Mouse (Mus musculus) midbrain, embryonic 13.5 days (tissue): ENCODE results near the gene Olfr1037. TPM values are rescaled to one million over a fixed set of nuclear protein-coding genes. Genes with fewer than 3 reads are reported as not detected.
"Not testable (repeated sequence)": the region's sequence is repeated elsewhere in the genome, so short reads cannot be mapped to it uniquely, and the experiment has no call there.

Experiments
- ATAC-seq: fragments of 200-750 bp; cut with Nextera tagmentation; 2 replicates; pipeline ENCODE4 v1.8.0; 2017; ENCODE audit warnings: mild to moderate bottlenecking, moderate TSS enrichment, moderate library complexity
- H3K27ac ChIP-seq: fragments of 300-500 bp; sonication (generic); 2 replicates; pipeline ENCODE4 v1.5.1; 2015; ENCODE audit warnings: inconsistent platforms, mild to moderate bottlenecking, moderate library complexity
- H3K27me3 ChIP-seq: fragments of 300-500 bp; sonication (generic); 2 replicates; pipeline ENCODE4 v1.6.1; 2015; ENCODE audit warnings: mild to moderate bottlenecking, inconsistent platforms
- H3K36me3 ChIP-seq: fragments of 300-500 bp; sonication (generic); 2 replicates; pipeline ENCODE4 v1.6.1; 2015; ENCODE audit warnings: mild to moderate bottlenecking, inconsistent platforms
- H3K4me1 ChIP-seq: fragments of 300-500 bp; sonication (generic); replicated peaks from 2 replicates; pipeline ENCODE4 v1.6.1; 2015; ENCODE audit warnings: inconsistent platforms
- H3K4me2 ChIP-seq: fragments of 300-500 bp; sonication (generic); replicated peaks from 2 replicates; pipeline ENCODE4 v1.6.1; 2015; ENCODE audit warnings: moderate library complexity, mild to moderate bottlenecking, inconsistent platforms
- H3K4me3 ChIP-seq: fragments of 300-500 bp; sonication (generic); replicated peaks from 2 replicates; pipeline ENCODE4 v1.5.1; 2015; ENCODE audit warnings: mild to moderate bottlenecking, inconsistent platforms
- H3K9ac ChIP-seq: fragments of 300-500 bp; sonication (generic); replicated peaks from 2 replicates; pipeline ENCODE4 v1.6.1; 2015; ENCODE audit warnings: mild to moderate bottlenecking, inconsistent platforms
- H3K9me3 ChIP-seq: fragments of 300-500 bp; sonication (generic); 2 replicates; pipeline ENCODE4 v1.6.1; 2016; ENCODE audit warnings: mild to moderate bottlenecking, inconsistent platforms
- WGBS: fragments of 180-500 bp; shearing (Covaris S2); methylation state at CpG from one replicate; pipeline ENCODE4 v1.1.7; 2015; 5-methylcytosine and 5-hydroxymethylcytosine counted together
- polyA plus RNA-seq: library from polyadenylated mRNA; unstranded; fragments of >200 nt; fragmentation: Nextera tagmentation; extraction: Ambion mirVana; gene quantifications from 2 replicates; pipeline ENCODE4 v1.2.1, GENCODE M21; 2015

Gene Olfr1037
- not detected in 2 replicates for polyA plus RNA-seq

- H3K9me3 ChIP-seq = no peaks in the 10 kb centered on the region
- WGBS = 89% methylated on average over 2 of the region's 2 CpGs
- H3K27ac ChIP-seq = no peak within 1 kb of the TSS
- H3K4me3 ChIP-seq = no peak within 1 kb of the TSS
- no peak within 1 kb of the TSS for H3K9ac ChIP-seq
- no peaks in the 10 kb centered on the region for H3K27me3 ChIP-seq
- H3K36me3 ChIP-seq = no peaks in the 10 kb centered on the region
- H3K4me1 ChIP-seq = no peaks in the 10 kb centered on the region
- no peak within 1 kb of the TSS for H3K4me2 ChIP-seq
- no peak for ATAC-seq
Observed at GRCm38 (mm10) chr2:86087285-86087684, at the start of gene Olfr1037. Gene Olfr1037 (minus strand): TSS chr2:86087385.

DNA sequence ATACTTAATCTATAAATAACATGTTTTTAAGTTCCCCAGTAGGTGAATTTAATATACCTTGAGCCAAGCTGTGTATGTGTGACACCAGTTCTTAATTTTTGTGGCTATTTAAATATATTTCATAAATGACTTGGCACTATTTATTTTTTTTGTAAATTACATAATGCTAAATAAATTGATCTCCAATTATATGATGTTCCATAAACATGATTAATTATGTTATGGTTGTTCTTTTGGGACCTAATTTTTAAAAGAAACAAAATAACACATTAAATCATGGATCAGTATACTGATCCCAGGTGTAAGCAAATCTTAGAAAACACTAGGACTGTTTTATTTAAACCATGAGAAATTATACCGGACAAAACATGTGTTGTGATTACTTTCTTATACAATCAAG lies 48.6 kb upstream of the Olfr1037 start, which contains the start of gene Olfr1039:
Gene Olfr1039, minus strand, starts transcription at position 101 of the 400 bp plus-strand sequence.
- Histone ChIP-seq H3K36me3 (no peaks in the 10 kb centered on the region), H3K27ac (no peak within 1 kb of the TSS), H3K9me3 (no peaks in the 10 kb centered on the region), H3K27me3 (no peaks in the 10 kb centered on the region), H3K4me2 (no peak within 1 kb of the TSS), H3K4me1 (no peaks in the 10 kb centered on the region), H3K9ac (no peak within 1 kb of the TSS), H3K4me3 (no peak within 1 kb of the TSS)
- ATAC-seq = no peak
- WGBS = 95% methylated on average over 1 of the region's 1 CpGs

GRCm38 (mm10) chr2:86080478-86080877 lies 6.7 kb downstream of the Olfr1037 start:
- not testable (repeated sequence) for ATAC-seq, H3K4me3 ChIP-seq, H3K4me2 ChIP-seq, H3K27ac ChIP-seq, H3K9me3 ChIP-seq, H3K9ac ChIP-seq, H3K27me3 ChIP-seq, H3K36me3 ChIP-seq, H3K4me1 ChIP-seq
- WGBS = 88% methylated on average over 1 of the region's 1 CpGs

- H3K4me2 ChIP-seq, H3K36me3 ChIP-seq, H3K4me1 ChIP-seq, H3K27ac ChIP-seq, H3K27me3 ChIP-seq, ATAC-seq, H3K9me3 ChIP-seq, H3K9ac ChIP-seq, H3K4me3 ChIP-seq: not testable (repeated sequence)
Observed at GRCm38 (mm10) chr2:86073692-86074091, 13.5 kb downstream of the Olfr1037 start, which contains the start of gene Olfr1036. Gene Olfr1036 (plus strand): TSS chr2:86073992.

DNA sequence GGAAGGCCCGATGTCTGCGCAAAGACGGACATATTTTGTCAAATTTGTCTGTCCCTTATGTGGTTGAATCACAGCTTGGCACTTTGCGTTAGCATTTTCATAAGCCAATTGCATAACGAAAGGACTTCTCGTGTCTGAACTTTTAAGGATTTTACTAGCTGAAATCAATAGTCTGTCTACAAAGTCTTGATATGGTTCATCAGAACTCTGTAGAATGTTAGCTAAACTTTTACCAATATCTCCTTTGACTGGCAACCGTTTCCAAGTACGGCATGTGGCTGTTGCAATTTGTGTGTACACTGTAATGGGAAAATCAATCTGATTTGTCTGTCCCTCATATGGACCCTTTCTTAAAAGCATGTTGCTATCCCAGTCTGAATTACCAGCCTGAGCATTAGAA lies 17.0 kb downstream of the Olfr1037 start:
- Histone ChIP-seq H3K4me3 (no peak overlapping the region), H3K27ac (no peak overlapping the region), H3K9me3 (peaks cover 5% of the 10 kb centered on the region; the same call in 1 of the 2 replicates), H3K4me1 (no peaks in the 10 kb centered on the region), H3K27me3 (no peaks in the 10 kb centered on the region), H3K4me2 (no peak overlapping the region), H3K9ac (no peak overlapping the region), H3K36me3 (no peaks in the 10 kb centered on the region)
- ATAC-seq = no peak
- 96% methylated on average over 8 of the region's 8 CpGs for WGBS

DNA sequence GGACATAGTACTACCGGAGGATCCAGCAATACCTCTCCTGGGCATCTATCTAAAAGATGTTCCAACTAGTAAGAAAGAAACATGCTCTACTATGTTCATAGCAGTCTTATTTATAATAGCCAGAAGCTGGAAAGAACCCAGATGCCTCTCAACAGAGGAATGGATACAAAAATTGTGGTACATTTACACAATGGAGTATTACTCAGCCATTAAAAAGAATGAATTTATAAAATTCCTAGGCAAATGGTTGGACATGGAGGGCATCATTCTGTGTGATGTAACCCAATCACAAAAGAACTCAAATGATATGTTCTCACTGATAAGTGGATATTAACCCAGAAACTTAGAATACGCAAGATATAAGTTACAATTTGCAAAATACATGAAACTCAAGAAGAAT lies 23.4 kb downstream of the Olfr1037 start:
- H3K36me3 ChIP-seq, H3K9me3 ChIP-seq, ATAC-seq, H3K4me3 ChIP-seq, H3K4me2 ChIP-seq, H3K27ac ChIP-seq, H3K4me1 ChIP-seq, H3K9ac ChIP-seq, H3K27me3 ChIP-seq: not testable (repeated sequence)
- 92% methylated on average over 2 of the region's 2 CpGs for WGBS

DNA sequence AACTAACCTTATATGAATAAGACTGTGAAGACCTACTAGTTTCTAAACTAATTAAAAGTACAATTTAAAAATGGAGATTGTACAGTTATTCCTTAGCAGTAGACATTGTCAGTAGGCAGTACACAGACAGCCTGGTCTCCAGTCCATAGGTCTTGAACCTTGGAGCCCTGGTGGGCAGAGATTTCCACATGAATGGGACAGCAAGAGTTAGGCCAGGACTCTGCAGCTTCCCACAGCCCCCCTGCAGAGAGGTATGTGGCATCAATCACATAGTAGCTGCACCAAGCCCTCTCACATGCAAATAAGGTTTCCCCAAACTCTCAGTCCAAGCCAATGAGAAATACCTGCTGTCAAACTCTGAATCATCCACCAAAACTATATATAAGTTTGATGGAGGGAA lies 36.4 kb downstream of the Olfr1037 start:
- not testable (repeated sequence) for H3K4me2 ChIP-seq, H3K27me3 ChIP-seq, ATAC-seq, H3K4me1 ChIP-seq, H3K9ac ChIP-seq, H3K36me3 ChIP-seq, H3K27ac ChIP-seq, H3K9me3 ChIP-seq, H3K4me3 ChIP-seq

DNA sequence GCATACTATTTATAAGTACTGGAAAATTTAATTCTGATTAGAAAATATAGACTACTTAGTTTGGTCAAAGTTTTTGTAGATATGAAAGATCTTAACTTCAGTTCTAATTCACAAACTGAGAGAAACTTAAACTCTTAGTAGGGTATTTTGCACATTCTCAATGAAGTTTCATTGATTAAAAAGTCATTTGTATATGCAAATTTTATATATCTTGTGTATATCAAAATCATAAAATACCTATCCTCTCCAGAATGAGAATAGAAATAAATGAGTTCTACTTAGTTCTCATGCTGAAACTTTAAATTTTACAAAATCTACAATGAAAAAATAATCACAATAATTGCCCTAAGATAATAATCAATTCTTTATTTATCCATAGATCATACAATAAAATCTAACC lies 41.6 kb downstream of the Olfr1037 start, which contains the start of gene Olfr1034:
Gene Olfr1034, plus strand, starts transcription at position 301 of the 400 bp plus-strand sequence.
- Histone ChIP-seq H3K4me1 (no peaks in the 10 kb centered on the region), H3K36me3 (no peaks in the 10 kb centered on the region), H3K27ac (no peak within 1 kb of the TSS), H3K4me2 (no peak within 1 kb of the TSS), H3K9ac (no peak within 1 kb of the TSS), H3K4me3 (no peak within 1 kb of the TSS), H3K27me3 (no peaks in the 10 kb centered on the region), H3K9me3 (no peaks in the 10 kb centered on the region)
- no peak for ATAC-seq

Other genes starting within 250 kb of the Olfr1037 start
- not detected in 2 replicates for gene Olfr1019, start 241.9 kb downstream of the Olfr1037 start, polyA plus RNA-seq
- gene Olfr1020, start 240.4 kb downstream of the Olfr1037 start, polyA plus RNA-seq = not detected in 2 replicates
- gene Olfr1022, start 218.8 kb downstream of the Olfr1037 start, polyA plus RNA-seq = not detected in 2 replicates
- gene Olfr1023, start 201.7 kb downstream of the Olfr1037 start, polyA plus RNA-seq = not detected in 2 replicates
- not detected in 2 replicates for gene Olfr1024, start 182.3 kb downstream of the Olfr1037 start, polyA plus RNA-seq
- gene Olfr1025-ps1, start 172.2 kb downstream of the Olfr1037 start, polyA plus RNA-seq = not detected in 2 replicates
- gene Olfr1026, start 165.8 kb downstream of the Olfr1037 start, polyA plus RNA-seq = not detected in 2 replicates
- not detected in 2 replicates for gene Olfr1028, start 136.9 kb downstream of the Olfr1037 start, polyA plus RNA-seq
- gene Olfr1029, start 113.5 kb downstream of the Olfr1037 start, polyA plus RNA-seq = not detected in 2 replicates
- gene Olfr1030, start 108.1 kb downstream of the Olfr1037 start, polyA plus RNA-seq = not detected in 2 replicates
- not detected in 2 replicates for gene Olfr1031, start 97.1 kb downstream of the Olfr1037 start, polyA plus RNA-seq
- not detected in 2 replicates for gene Olfr1032, start 81.8 kb downstream of the Olfr1037 start, polyA plus RNA-seq
- not detected in 2 replicates for gene Olfr1033, start 66.8 kb downstream of the Olfr1037 start, polyA plus RNA-seq
- not detected in 2 replicates for gene Olfr1034, start 41.5 kb downstream of the Olfr1037 start, polyA plus RNA-seq
- gene Olfr1036, start 13.4 kb downstream of the Olfr1037 start, polyA plus RNA-seq = not detected in 2 replicates
- gene Olfr1039, start 48.5 kb upstream of the Olfr1037 start, polyA plus RNA-seq = not detected in 2 replicates
- not detected in 2 replicates for gene Olfr1040, start 59.3 kb upstream of the Olfr1037 start, polyA plus RNA-seq
- gene Olfr1042, start 74.5 kb upstream of the Olfr1037 start, polyA plus RNA-seq = not detected in 2 replicates
- not detected in 2 replicates for gene Olfr1043, start 80.1 kb upstream of the Olfr1037 start, polyA plus RNA-seq
- gene Olfr1044, start 90.4 kb upstream of the Olfr1037 start, polyA plus RNA-seq = not detected in 2 replicates
- not detected in 2 replicates for gene Olfr52, start 98.3 kb upstream of the Olfr1037 start, polyA plus RNA-seq
- gene Olfr1045, start 115.6 kb upstream of the Olfr1037 start, polyA plus RNA-seq = not detected in 2 replicates
- gene Olfr1046, start 131.9 kb upstream of the Olfr1037 start, polyA plus RNA-seq = not detected in 2 replicates
- gene Olfr1047, start 144.0 kb upstream of the Olfr1037 start, polyA plus RNA-seq = not detected in 2 replicates
- not detected in 2 replicates for gene Olfr1048, start 152.9 kb upstream of the Olfr1037 start, polyA plus RNA-seq
- not detected in 2 replicates for gene Olfr1049, start 170.9 kb upstream of the Olfr1037 start, polyA plus RNA-seq
- not detected in 2 replicates for gene Olfr1051, start 191.7 kb upstream of the Olfr1037 start, polyA plus RNA-seq
- not detected in 2 replicates for gene Olfr1052, start 205.1 kb upstream of the Olfr1037 start, polyA plus RNA-seq
- not detected in 2 replicates for gene Olfr1053, start 227.9 kb upstream of the Olfr1037 start, polyA plus RNA-seq
- not detected in 2 replicates for gene Olfr1054, start 248.0 kb upstream of the Olfr1037 start, polyA plus RNA-seq